Mouse (Mus musculus) lung, embryonic 14.5 days (tissue): ENCODE measurements around the gene Ptpn13. TPM values are rescaled to one million over a fixed set of nuclear protein-coding genes. Genes with fewer than 3 reads are reported as not detected.
A peak's percentile ranks its signal among the peaks of the same experiment; 100 is the strongest.

Source experiments
- ATAC-seq: fragments of 200-750 bp; cut with Nextera tagmentation; 2 replicates; pipeline ENCODE4 v1.8.0; 2017; ENCODE audit warnings: mild to moderate bottlenecking, moderate TSS enrichment, moderate library complexity; ENCODE audit not compliant: insufficient read depth
- DNase-seq: peaks from one replicate; pipeline ENCODE4 v3.0.0-alpha.2; 2015
- H3K27ac ChIP-seq: fragments of 300-500 bp; sonication (generic); 2 replicates; pipeline ENCODE4 v1.5.1; 2014; ENCODE audit warnings: low read depth, mild to moderate bottlenecking, moderate library complexity
- H3K27me3 ChIP-seq: fragments of 300-500 bp; sonication (generic); 2 replicates; pipeline ENCODE4 v1.6.1; 2014; ENCODE audit warnings: low read length, control low read depth; ENCODE audit not compliant: insufficient read depth
- H3K36me3 ChIP-seq: fragments of 300-500 bp; sonication (generic); 2 replicates; pipeline ENCODE4 v1.6.1; 2014; ENCODE audit warnings: control low read depth; ENCODE audit not compliant: insufficient read depth
- H3K4me1 ChIP-seq: fragments of 300-500 bp; sonication (generic); 2 replicates; pipeline ENCODE4 v1.6.1; 2014; ENCODE audit warnings: antibody characterized with exemption, control low read depth; ENCODE audit not compliant: insufficient read depth
- H3K4me2 ChIP-seq: fragments of 300-500 bp; sonication (generic); 2 replicates; pipeline ENCODE4 v1.6.1; 2014; ENCODE audit warnings: mild to moderate bottlenecking
- H3K4me3 ChIP-seq: fragments of 300-500 bp; sonication (generic); 2 replicates; pipeline ENCODE4 v1.5.1; 2014; ENCODE audit warnings: low read depth, low read length
- H3K9ac ChIP-seq: fragments of 300-500 bp; sonication (generic); 2 replicates; pipeline ENCODE4 v1.6.1; 2014
- H3K9me3 ChIP-seq: fragments of 300-500 bp; sonication (generic); 2 replicates; pipeline ENCODE4 v1.6.1; 2016; ENCODE audit warnings: low read depth, low read length, control low read depth
- CTCF ChIP-seq: IDR thresholded peaks from 2 replicates; pipeline ENCODE4 v1.5.1; 2016; ENCODE audit warnings: antibody characterized with exemption, low read depth
- WGBS: fragments of 180-500 bp; shearing (Covaris S2); extraction: QIAGEN DNeasy Blood & Tissue Kit; methylation state at CpG from one replicate; pipeline ENCODE4 v1.1.7; 2014; 5-methylcytosine and 5-hydroxymethylcytosine counted together
- polyA plus RNA-seq: library from polyadenylated mRNA; unstranded; fragments of >200 nt; fragmentation: Nextera tagmentation; extraction: Ambion mirVana; gene quantifications from 2 replicates; pipeline ENCODE4 v1.2.1, GENCODE M21; 2014

The Ptpn13 gene
- polyA plus RNA-seq, 1 experiment from 2014 or later, result 16.2 TPM

GRCm38 (mm10) chr5:103620301-103620973, 195.4 kb downstream of the Ptpn13 start:
- Histone ChIP-seq H3K4me2 (peak overlapping the region; percentile 32; the same call in 1 of the 2 replicates), H3K27ac (peak overlapping the region; percentile 96), H3K27me3 (no peaks in the 10 kb centered on the region), H3K36me3 (no peaks in the 10 kb centered on the region), H3K4me3 (no peak overlapping the region), H3K9me3 (no peaks in the 10 kb centered on the region), H3K4me1 (peaks cover 16% of the 10 kb centered on the region; the same call in 1 of the 2 replicates), H3K9ac (no peak overlapping the region)
- 19% methylated on average over 12 of the region's 12 CpGs for WGBS
- TF ChIP-seq CTCF, result no peak
- ATAC-seq, result peak; percentile 96
- peak; percentile 93 for DNase-seq

GRCm38 (mm10) chr5:103622321-103622720, 197.3 kb downstream of the Ptpn13 start:
- WGBS, result 56% methylated on average over 5 of the region's 5 CpGs
- H3K4me1 ChIP-seq, result peaks cover 16% of the 10 kb centered on the region; the same call in 1 of the 2 replicates
- TF ChIP-seq CTCF, result no peak
- no peak overlapping the region for H3K4me3 ChIP-seq
- H3K9me3 ChIP-seq, result no peaks in the 10 kb centered on the region
- no peak for DNase-seq
- H3K27ac ChIP-seq, result 0 out of 2 replicates have a peak overlapping the region, but pooled peaks have one; percentile 96
- H3K4me2 ChIP-seq, result no peak overlapping the region
- H3K9ac ChIP-seq, result no peak overlapping the region
- ATAC-seq, result no peak
- H3K27me3 ChIP-seq, result no peaks in the 10 kb centered on the region
- no peaks in the 10 kb centered on the region for H3K36me3 ChIP-seq

- Histone ChIP-seq H3K9me3 (no peaks in the 10 kb centered on the region), H3K4me3 (no peak overlapping the region), H3K4me2 (no peak overlapping the region), H3K4me1 (peaks cover 12% of the 10 kb centered on the region; the same call in 1 of the 2 replicates), H3K27ac (no peak overlapping the region), H3K36me3 (no peaks in the 10 kb centered on the region), H3K27me3 (no peaks in the 10 kb centered on the region), H3K9ac (no peak overlapping the region)
- no peak for TF ChIP-seq CTCF
- ATAC-seq (no peak), DNase-seq (no peak)
- 86% methylated on average over 5 of the region's 5 CpGs for WGBS
Observed at GRCm38 (mm10) chr5:103624831-103625230, 199.8 kb downstream of the Ptpn13 start.

- no peak for TF ChIP-seq CTCF
- Histone ChIP-seq H3K27me3 (no peaks in the 10 kb centered on the region), H3K4me1 (no peaks in the 10 kb centered on the region), H3K9me3 (no peaks in the 10 kb centered on the region), H3K36me3 (no peaks in the 10 kb centered on the region), H3K4me2 (no peak overlapping the region), H3K9ac (no peak overlapping the region), H3K4me3 (no peak overlapping the region), H3K27ac (0 out of 2 replicates have a peak overlapping the region, but pooled peaks have one; percentile 55)
- 74% methylated on average over 6 of the region's 6 CpGs for WGBS
- ATAC-seq (0 out of 2 replicates have a peak, but pooled peaks have one; percentile 2), DNase-seq (no peak)
Observed at GRCm38 (mm10) chr5:103628499-103628898, 203.5 kb downstream of the Ptpn13 start.

GRCm38 (mm10) chr5:103629111-103629764, 204.2 kb downstream of the Ptpn13 start, which contains the start of gene Slc10a6:
Gene Slc10a6 (minus strand): TSS chr5:103629403.
- H3K9ac ChIP-seq, result no peak within 1 kb of the TSS
- H3K4me2 ChIP-seq, result 0 out of 2 replicates have a peak within 1 kb of the TSS, but pooled peaks have one; percentile 2
- 48% methylated on average over 17 of the region's 17 CpGs for WGBS
- no peaks in the 10 kb centered on the region for H3K27me3 ChIP-seq
- peak within 1 kb of the TSS; percentile 55; the same call in 1 of the 2 replicates for H3K27ac ChIP-seq
- no peak within 1 kb of the TSS for H3K4me3 ChIP-seq
- H3K4me1 ChIP-seq, result no peaks in the 10 kb centered on the region
- DNase-seq (peak; percentile 91), ATAC-seq (peak; percentile 93)
- H3K9me3 ChIP-seq, result no peaks in the 10 kb centered on the region
- no peaks in the 10 kb centered on the region for H3K36me3 ChIP-seq
- no peak for TF ChIP-seq CTCF

GRCm38 (mm10) chr5:103629854-103630580, 205.0 kb downstream of the Ptpn13 start:
- no peaks in the 10 kb centered on the region for H3K36me3 ChIP-seq
- no peak for DNase-seq
- no peaks in the 10 kb centered on the region for H3K9me3 ChIP-seq
- H3K4me3 ChIP-seq, result no peak overlapping the region
- no peak overlapping the region for H3K4me2 ChIP-seq
- ATAC-seq, result peak; percentile 69; the same call in 1 of the 2 replicates
- peak overlapping the region; percentile 52; the same call in 1 of the 2 replicates for H3K27ac ChIP-seq
- WGBS, result 54% methylated on average over 9 of the region's 9 CpGs
- H3K4me1 ChIP-seq, result no peaks in the 10 kb centered on the region
- no peak overlapping the region for H3K9ac ChIP-seq
- TF ChIP-seq CTCF, result no peak
- no peaks in the 10 kb centered on the region for H3K27me3 ChIP-seq

- Histone ChIP-seq H3K27ac (no peak overlapping the region), H3K9ac (no peak overlapping the region), H3K9me3 (no peaks in the 10 kb centered on the region), H3K4me2 (no peak overlapping the region), H3K27me3 (no peaks in the 10 kb centered on the region), H3K4me3 (no peak overlapping the region), H3K36me3 (no peaks in the 10 kb centered on the region), H3K4me1 (no peaks in the 10 kb centered on the region)
- no peak for DNase-seq
- WGBS, result 65% methylated on average over 2 of the region's 2 CpGs
- ATAC-seq, result no peak
- TF ChIP-seq CTCF, result no peak
Observed at GRCm38 (mm10) chr5:103637162-103637561, 212.2 kb downstream of the Ptpn13 start.
